Mouse (Mus musculus): ENCODE measurements around the gene Dzank1. TPM values are rescaled to one million over a fixed set of nuclear protein-coding genes. Genes with fewer than 3 reads are reported as not detected.

The Dzank1 gene
- total and polyA plus RNA-seq, 2 experiments from 2014 or later, result 9.2 to 15.0 TPM

DNA sequence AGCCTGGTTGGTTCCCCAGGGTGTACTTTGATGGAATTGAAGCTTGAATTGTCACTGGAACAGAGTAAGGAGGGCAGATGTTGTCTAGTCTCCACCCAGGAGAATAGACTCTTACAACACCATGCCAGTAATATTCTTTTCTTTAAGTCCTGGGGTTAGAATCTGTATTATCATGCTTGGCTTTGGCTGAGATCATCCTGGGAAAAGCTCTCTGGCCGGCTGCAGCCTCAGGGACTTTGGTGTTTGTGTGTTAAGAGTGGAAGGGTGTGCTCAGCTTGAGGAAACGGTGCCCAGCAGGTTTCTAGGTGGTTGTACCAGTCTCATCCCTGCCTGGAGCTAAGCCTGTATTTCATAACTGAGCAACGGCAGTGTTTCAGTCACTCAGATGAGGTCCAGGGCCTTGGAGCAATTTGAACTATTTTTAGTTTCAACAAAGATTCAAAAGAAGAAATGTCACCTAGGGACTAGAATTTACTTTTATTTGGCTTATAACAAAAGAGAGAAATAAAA, 88.0 kb downstream of the Dzank1 start:
- Histone ChIP-seq H3K4me1 (ENCODE audit: insufficient read depth) (no peaks in the 10 kb centered on the region), H3K36me3 (ENCODE audit: insufficient read depth) (no peaks in the 10 kb centered on the region), H3K4me2 (ENCODE audit: low read depth) (no peak overlapping the region), H3K27ac (ENCODE audit: low read depth, low read length) (no peak overlapping the region), H3K9me3 (ENCODE audit: low read length) (no peaks in the 10 kb centered on the region), H3K4me3 (ENCODE audit: low read depth, low read length) (no peak overlapping the region), H3K9ac (no peak overlapping the region), H3K27me3 (ENCODE audit: insufficient read depth, low read length) (no peaks in the 10 kb centered on the region)
- no peak for TF ChIP-seq CTCF (IDR thresholded peaks at IDR 0.05; ENCODE audit: low read depth)
- DNase-seq (no peak), ATAC-seq (no peak)
- WGBS, result 76% methylated on average over 3 of the region's 3 CpGs

DNA sequence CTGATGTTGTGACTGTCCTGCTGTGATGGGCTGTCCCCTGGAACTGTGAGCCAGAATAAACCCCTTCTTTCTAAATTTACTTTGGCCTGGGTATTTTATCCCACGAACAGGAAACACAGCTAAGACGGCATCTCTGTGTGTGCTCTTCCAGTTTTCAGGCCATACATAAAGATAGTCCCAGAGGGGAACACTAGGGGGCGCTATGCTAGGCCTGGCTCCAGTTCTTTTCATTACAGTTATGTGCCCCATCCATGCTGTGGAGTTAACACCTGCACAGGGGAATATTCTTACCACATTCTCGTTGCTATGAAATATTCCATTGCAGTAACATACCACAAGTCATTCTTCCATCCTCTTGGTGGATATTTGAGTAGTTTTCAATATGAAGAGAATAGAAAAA, 88.8 kb downstream of the Dzank1 start:
- TF ChIP-seq CTCF (IDR thresholded peaks at IDR 0.05; ENCODE audit: low read depth), result peak; percentile 22; the same call in 1 of the 2 replicates

DNA sequence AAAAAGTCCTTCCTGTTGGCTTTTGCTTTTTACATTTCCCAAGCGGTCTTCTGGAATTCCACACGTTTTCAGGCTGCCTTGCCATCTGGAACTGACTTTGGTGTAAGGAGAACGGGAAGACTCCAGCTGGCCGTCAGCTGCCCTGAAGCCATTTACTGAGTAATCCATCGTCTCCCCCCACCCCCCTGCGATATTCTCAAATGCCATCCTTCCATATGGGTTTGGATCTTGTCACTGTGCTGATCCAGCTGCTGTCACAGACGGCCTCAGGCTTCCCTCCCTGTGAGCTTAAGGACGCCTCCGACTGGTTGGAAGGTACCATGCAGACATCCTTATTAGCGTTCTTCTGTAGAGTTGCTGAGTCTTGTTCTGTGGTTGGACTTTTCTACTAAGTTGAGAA, 91.5 kb downstream of the Dzank1 start:
- Histone ChIP-seq H3K4me3 (ENCODE audit: low read depth, low read length) (no peak overlapping the region), H3K4me2 (ENCODE audit: low read depth) (no peak overlapping the region), H3K9me3 (ENCODE audit: low read length) (no peaks in the 10 kb centered on the region), H3K27ac (ENCODE audit: low read depth, low read length) (no peak overlapping the region), H3K36me3 (ENCODE audit: insufficient read depth) (no peaks in the 10 kb centered on the region), H3K9ac (no peak overlapping the region), H3K27me3 (ENCODE audit: insufficient read depth, low read length) (no peaks in the 10 kb centered on the region), H3K4me1 (ENCODE audit: insufficient read depth) (no peaks in the 10 kb centered on the region)
- DNase-seq (peak; percentile 56), ATAC-seq (peak; percentile 51; the same call in 1 of the 2 replicates)
- 67% methylated on average over 10 of the region's 10 CpGs for whole genome bisulfite sequencing
- TF ChIP-seq CTCF (IDR thresholded peaks at IDR 0.05; ENCODE audit: low read depth), result no peak

More for the DNA sequence above, 88.8 kb downstream of the Dzank1 start:
- Histone ChIP-seq H3K36me3 (ENCODE audit: insufficient read depth) (no peaks in the 10 kb centered on the region), H3K27me3 (ENCODE audit: insufficient read depth, low read length) (no peaks in the 10 kb centered on the region), H3K27ac (ENCODE audit: low read depth, low read length) (no peak overlapping the region), H3K4me3 (ENCODE audit: low read depth, low read length) (no peak overlapping the region), H3K9ac (no peak overlapping the region), H3K9me3 (ENCODE audit: low read length) (no peaks in the 10 kb centered on the region), H3K4me1 (ENCODE audit: insufficient read depth) (no peaks in the 10 kb centered on the region), H3K4me2 (ENCODE audit: low read depth) (no peak overlapping the region)
- ATAC-seq (no peak), DNase-seq (no peak)
- 65% methylated on average over 4 of the region's 4 CpGs for WGBS

DNA sequence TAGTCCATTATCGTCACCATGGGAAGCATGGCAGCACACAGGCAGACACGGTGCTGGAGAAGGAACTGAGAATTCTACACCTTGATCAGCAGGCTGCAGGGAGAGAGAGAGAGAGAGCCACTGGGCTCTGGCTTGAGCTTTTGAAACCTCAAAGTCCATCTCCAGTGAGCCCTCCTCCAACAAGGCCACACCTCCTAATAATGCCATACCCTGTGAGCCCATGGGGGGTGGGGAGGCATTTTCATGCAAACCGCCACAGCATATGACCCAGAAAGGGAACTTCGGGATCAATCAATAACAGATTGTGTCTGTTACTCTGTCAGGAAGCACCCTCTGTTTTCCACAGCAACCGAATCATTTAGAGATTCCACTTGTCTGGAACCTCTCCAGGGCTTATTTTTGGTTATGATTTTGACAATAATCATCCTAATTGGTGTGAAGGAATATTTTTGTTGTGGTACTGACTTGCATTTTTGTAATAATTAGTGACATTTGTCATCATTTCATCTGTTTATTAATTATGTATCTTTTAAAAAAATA, 95.9 kb downstream of the Dzank1 start:
- Histone ChIP-seq H3K4me2 (ENCODE audit: low read depth) (no peak overlapping the region), H3K27ac (ENCODE audit: low read depth, low read length) (no peak overlapping the region), H3K4me3 (ENCODE audit: low read depth, low read length) (no peak overlapping the region), H3K9me3 (ENCODE audit: low read length) (no peaks in the 10 kb centered on the region), H3K9ac (no peak overlapping the region), H3K4me1 (ENCODE audit: insufficient read depth) (no peaks in the 10 kb centered on the region), H3K36me3 (ENCODE audit: insufficient read depth) (no peaks in the 10 kb centered on the region), H3K27me3 (ENCODE audit: insufficient read depth, low read length) (no peaks in the 10 kb centered on the region)
- ATAC-seq, result no peak
- 71% methylated on average over 5 of the region's 5 CpGs for WGBS
- DNase-seq, result no peak
- no peak for TF ChIP-seq CTCF (IDR thresholded peaks at IDR 0.05; ENCODE audit: low read depth)

DNA sequence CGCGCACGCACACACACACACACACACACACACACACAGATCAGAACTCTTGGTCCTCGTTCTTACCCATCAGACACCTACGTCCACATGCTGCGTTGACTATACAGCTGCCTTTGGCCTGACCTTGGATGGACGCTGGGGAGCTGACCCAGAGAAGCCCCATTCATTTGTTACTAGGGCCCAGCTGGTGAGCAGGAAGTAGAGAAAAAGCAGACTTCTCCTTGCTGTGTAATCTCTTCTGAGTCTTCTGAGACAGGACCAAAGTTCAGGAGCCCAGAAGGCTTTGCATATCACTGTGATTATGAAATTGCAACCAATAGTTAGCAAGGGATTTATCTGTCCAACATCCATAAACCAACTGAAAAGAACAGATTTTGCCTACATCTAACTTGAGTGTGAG, 98.0 kb downstream of the Dzank1 start:
- Histone ChIP-seq H3K4me2 (ENCODE audit: low read depth) (no peak overlapping the region), H3K9me3 (ENCODE audit: low read length) (no peaks in the 10 kb centered on the region), H3K4me3 (ENCODE audit: low read depth, low read length) (no peak overlapping the region), H3K27me3 (ENCODE audit: insufficient read depth, low read length) (no peaks in the 10 kb centered on the region), H3K27ac (ENCODE audit: low read depth, low read length) (no peak overlapping the region), H3K9ac (no peak overlapping the region), H3K36me3 (ENCODE audit: insufficient read depth) (no peaks in the 10 kb centered on the region), H3K4me1 (ENCODE audit: insufficient read depth) (no peaks in the 10 kb centered on the region)
- TF ChIP-seq CTCF (IDR thresholded peaks at IDR 0.05; ENCODE audit: low read depth), result no peak
- DNase-seq (no peak), ATAC-seq (no peak)
- 83% methylated on average over 7 of the region's 7 CpGs for WGBS

DNA sequence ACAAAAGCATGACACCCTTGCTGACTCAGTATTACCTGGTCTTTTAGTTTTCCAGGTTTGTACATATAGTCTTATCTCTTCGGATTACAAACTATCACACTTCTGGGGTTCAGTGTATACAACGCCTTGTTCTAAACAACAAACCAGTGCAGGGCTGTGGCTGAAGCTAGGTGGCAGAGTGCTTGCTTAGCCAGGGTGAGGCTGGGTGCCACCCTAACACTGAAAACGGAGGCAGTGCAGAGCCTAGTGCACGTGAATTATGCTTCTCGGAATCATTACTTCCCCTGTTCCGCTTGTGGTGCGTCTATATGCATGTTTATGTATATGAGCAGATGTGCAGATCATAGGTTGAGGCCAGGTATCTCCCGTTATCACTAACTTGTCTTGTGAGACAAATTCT, 98.6 kb downstream of the Dzank1 start:
- no peaks in the 10 kb centered on the region for H3K9me3 ChIP-seq (ENCODE audit: low read length)
- H3K27me3 ChIP-seq (ENCODE audit: insufficient read depth, low read length), result no peaks in the 10 kb centered on the region
- no peak overlapping the region for H3K27ac ChIP-seq (ENCODE audit: low read depth, low read length)
- H3K4me1 ChIP-seq (ENCODE audit: insufficient read depth), result no peaks in the 10 kb centered on the region
- H3K4me2 ChIP-seq (ENCODE audit: low read depth), result no peak overlapping the region
- H3K9ac ChIP-seq, result no peak overlapping the region
- DNase-seq, result no peak
- no peak overlapping the region for H3K4me3 ChIP-seq (ENCODE audit: low read depth, low read length)
- no peak for TF ChIP-seq CTCF (IDR thresholded peaks at IDR 0.05; ENCODE audit: low read depth)
- 85% methylated on average over 8 of the region's 8 CpGs for WGBS
- H3K36me3 ChIP-seq (ENCODE audit: insufficient read depth), result no peaks in the 10 kb centered on the region
- no peak for ATAC-seq

DNA sequence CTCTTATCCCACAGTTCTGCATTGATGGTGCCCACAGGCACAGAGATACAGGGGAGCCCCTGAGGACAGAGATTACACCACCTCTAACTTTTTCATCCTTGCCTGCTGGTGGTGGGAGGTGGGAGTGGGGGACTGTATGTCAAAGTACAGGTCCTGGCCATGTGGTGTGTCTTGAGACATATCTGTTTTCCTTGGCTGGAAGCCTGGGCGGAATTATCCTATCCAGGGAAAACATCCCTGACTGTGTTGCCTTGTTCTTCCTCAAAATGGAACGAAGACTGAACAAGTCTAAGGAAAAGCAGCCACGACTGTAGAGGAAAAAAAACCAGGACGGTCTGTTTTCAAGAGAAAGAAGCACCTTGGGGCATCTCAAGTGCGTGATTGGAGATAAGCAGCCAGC, 99.4 kb downstream of the Dzank1 start:
- H3K36me3 ChIP-seq (ENCODE audit: insufficient read depth), result no peaks in the 10 kb centered on the region
- no peak overlapping the region for H3K4me3 ChIP-seq (ENCODE audit: low read depth, low read length)
- H3K27ac ChIP-seq (ENCODE audit: low read depth, low read length), result no peak overlapping the region
- H3K9ac ChIP-seq, result no peak overlapping the region
- 90% methylated on average over 5 of the region's 5 CpGs for WGBS
- no peak overlapping the region for H3K4me2 ChIP-seq (ENCODE audit: low read depth)
- no peaks in the 10 kb centered on the region for H3K27me3 ChIP-seq (ENCODE audit: insufficient read depth, low read length)
- no peak for ATAC-seq
- H3K4me1 ChIP-seq (ENCODE audit: insufficient read depth), result no peaks in the 10 kb centered on the region
- no peaks in the 10 kb centered on the region for H3K9me3 ChIP-seq (ENCODE audit: low read length)
- TF ChIP-seq CTCF (IDR thresholded peaks at IDR 0.05; ENCODE audit: low read depth), result no peak
- DNase-seq, result no peak
